Mouse (Mus musculus): Measurements from ENCODE around the gene Crybb1. TPM values are rescaled to one million over a fixed set of nuclear protein-coding genes. Genes with fewer than 3 reads are reported as not detected.

The Crybb1 gene
- polyA plus RNA-seq (2017; shearing (Covaris generic)): not detected

GRCm38 (mm10) chr5:112255426-112255825 lies at the start of gene Crybb1:
Gene Crybb1, plus strand, starts transcription at chr5:112255815.
- no peak for ATAC-seq

- no peak for ATAC-seq
These were observed 48.9 kb upstream of the Crybb1 start for GRCm38 (mm10) chr5:112206543-112207255.

- ATAC-seq: no peak
These were observed 47.3 kb upstream of the Crybb1 start for GRCm38 (mm10) chr5:112208321-112208720.

- ATAC-seq: no peak
These were observed 45.5 kb upstream of the Crybb1 start for GRCm38 (mm10) chr5:112210104-112210503.

GRCm38 (mm10) chr5:112211911-112212310 lies 43.7 kb upstream of the Crybb1 start:
- no peak for ATAC-seq

GRCm38 (mm10) chr5:112212711-112213264 lies 42.8 kb upstream of the Crybb1 start:
- no peak for ATAC-seq

- ATAC-seq: no peak
These were observed 42.0 kb upstream of the Crybb1 start for GRCm38 (mm10) chr5:112213331-112214240.

- peak; percentile 85 for ATAC-seq
These were observed 41.2 kb upstream of the Crybb1 start for GRCm38 (mm10) chr5:112214419-112214818.

GRCm38 (mm10) chr5:112215291-112215751 lies 40.3 kb upstream of the Crybb1 start:
- ATAC-seq: no peak

GRCm38 (mm10) chr5:112215801-112216251 lies 39.8 kb upstream of the Crybb1 start:
- no peak for ATAC-seq

GRCm38 (mm10) chr5:112216335-112216734 lies 39.3 kb upstream of the Crybb1 start:
- ATAC-seq: no peak

GRCm38 (mm10) chr5:112217031-112217430 lies 38.6 kb upstream of the Crybb1 start:
- no peak for ATAC-seq

- ATAC-seq: no peak
These were observed 36.9 kb upstream of the Crybb1 start for GRCm38 (mm10) chr5:112218679-112219078.

GRCm38 (mm10) chr5:112219398-112219797 lies 36.2 kb upstream of the Crybb1 start:
- no peak for ATAC-seq

- ATAC-seq: peak; percentile 82
These were observed 35.4 kb upstream of the Crybb1 start for GRCm38 (mm10) chr5:112220203-112220602.

- ATAC-seq: no peak
These were observed 30.0 kb upstream of the Crybb1 start for GRCm38 (mm10) chr5:112225591-112225990.

GRCm38 (mm10) chr5:112227354-112227753 lies 28.3 kb upstream of the Crybb1 start:
- ATAC-seq: no peak

GRCm38 (mm10) chr5:112227898-112228239 lies 27.7 kb upstream of the Crybb1 start:
- no peak for ATAC-seq

- ATAC-seq: no peak
These were observed 27.2 kb upstream of the Crybb1 start for GRCm38 (mm10) chr5:112228240-112229076.

- ATAC-seq: no peak
These were observed 19.8 kb upstream of the Crybb1 start for GRCm38 (mm10) chr5:112235806-112236205.

GRCm38 (mm10) chr5:112236631-112237030 lies 19.0 kb upstream of the Crybb1 start:
- no peak for ATAC-seq

- no peak for ATAC-seq
These were observed 18.2 kb upstream of the Crybb1 start for GRCm38 (mm10) chr5:112237439-112237838.

All from activated CD4-positive, CD25-positive, alpha-beta regulatory T cell, adult 4 months (primary cell).